Mouse (Mus musculus): ENCODE data around the gene Rnaset2b.
"Not testable (repeated sequence)": the region's sequence is repeated elsewhere in the genome, so short reads cannot be mapped to it uniquely, and the experiment has no call there.

Rnaset2b gene

DNA sequence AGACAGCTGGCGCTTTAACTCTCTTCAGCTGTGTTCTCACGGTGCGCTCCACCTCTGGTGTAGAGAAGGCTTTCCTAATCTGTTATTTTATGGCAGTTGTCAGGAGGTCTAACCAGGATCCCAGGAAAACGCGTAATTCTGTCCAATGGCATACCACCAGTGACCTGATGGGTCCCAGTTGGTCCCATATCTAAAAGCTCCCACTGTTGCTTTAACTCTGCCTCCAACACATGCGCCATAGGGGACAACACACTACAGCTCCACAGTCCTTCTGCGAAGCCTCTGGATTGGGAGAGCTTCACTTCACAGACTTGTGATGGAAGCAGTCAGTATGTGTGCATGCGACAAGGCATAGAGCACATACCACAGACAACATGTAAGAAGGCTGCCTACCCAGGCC, 9.7 kb downstream of the Rnaset2b start:
- not testable (repeated sequence) for DNase-seq (ENCODE audit: low read depth)

DNA sequence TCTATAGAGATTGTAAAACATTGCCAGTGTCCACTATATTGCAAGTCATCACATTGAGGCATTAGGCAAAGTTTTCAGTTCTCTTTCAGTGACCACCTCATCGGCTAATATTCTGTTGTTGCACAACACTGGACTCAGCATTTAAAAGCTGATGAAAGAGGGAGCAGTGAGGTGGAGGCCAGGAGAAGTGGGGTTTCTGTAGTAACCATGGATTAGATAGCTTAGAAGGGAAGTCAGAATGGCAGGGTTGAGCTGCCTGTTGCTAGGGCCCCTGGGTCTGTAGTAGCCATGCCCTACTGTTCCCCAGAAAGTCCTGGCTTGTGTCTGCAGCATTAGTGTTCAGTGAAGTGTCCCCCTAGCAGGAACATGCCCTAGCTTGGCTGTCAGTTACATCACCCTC, 15.7 kb downstream of the Rnaset2b start:
- not testable (repeated sequence) for DNase-seq (ENCODE audit: low read depth)

DNA sequence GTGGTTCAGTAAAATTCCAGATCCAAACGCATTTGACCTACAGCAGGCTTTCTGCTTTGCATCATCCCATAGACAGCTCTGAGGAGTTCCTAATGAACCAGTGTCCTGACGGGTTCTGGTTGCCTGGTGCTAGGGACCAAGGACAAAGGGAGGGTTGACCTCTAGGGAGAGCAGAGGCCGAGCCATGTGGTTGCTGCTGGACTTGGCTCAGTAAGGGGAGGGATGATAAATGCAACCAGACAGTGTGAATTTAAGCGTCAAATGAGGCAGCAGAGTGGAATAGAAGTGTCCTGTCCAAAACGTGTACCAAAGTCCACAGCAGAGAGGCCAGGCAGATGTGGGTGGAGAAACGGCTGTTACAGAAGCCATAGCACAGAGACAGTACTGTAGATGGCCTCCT, 25.1 kb downstream of the Rnaset2b start:
- DNase-seq (ENCODE audit: low read depth): not testable (repeated sequence)

DNA sequence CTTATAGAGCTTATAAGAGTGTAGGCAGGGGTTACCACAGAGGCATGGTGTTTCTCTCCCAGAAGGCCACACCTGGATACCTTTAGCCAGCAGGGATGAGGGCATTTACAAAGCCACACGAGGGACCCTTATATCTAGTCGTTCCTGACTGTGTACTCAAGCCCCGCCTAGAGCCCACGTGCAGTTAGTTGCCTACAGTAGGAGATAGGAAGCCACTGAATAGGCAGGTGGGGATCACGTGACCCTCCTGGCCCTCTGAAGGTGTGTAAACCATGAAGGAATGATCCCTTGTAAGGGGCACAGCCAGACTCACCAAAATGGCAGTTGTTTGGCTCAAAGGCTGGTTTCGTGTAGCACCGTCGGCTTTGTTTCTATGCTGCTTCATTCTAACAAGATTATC, 26.4 kb downstream of the Rnaset2b start:
- DNase-seq (ENCODE audit: low read depth): not testable (repeated sequence)

DNA sequence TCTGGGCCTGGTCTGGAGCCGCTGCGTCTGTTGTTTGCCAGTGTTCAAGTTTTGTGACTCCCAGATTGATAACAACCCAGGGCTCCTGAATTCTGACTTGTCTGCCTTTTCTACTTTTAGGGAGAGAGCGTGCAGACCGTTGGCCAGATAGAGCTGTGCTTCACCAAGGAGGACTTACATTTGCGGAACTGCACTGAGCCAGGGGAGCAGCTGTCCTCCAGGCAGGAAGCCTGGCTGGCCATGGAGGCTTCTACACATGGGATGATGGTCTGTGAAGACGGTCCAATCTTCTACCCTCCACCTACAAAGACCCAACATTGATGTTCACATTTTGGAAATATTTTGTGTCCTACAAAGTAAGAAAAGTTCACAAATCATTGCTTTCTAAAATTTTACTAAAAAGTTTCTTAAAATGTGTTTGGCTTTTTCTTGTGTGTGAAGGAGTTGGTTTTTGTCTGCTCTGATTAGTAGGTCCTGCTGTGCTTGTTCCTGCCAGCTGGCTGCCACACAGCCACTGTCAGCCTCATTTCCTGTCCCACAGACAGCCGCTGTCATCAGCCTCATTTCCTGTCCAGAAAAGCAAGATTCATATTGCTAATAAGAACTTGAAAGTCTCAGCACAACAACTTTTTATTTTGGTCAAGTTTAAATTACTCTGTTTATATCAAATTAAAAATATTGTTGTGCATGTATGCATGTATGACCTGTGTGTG, 27.5 kb downstream of the Rnaset2b start:
- not testable (repeated sequence) for DNase-seq (ENCODE audit: low read depth)

DNA sequence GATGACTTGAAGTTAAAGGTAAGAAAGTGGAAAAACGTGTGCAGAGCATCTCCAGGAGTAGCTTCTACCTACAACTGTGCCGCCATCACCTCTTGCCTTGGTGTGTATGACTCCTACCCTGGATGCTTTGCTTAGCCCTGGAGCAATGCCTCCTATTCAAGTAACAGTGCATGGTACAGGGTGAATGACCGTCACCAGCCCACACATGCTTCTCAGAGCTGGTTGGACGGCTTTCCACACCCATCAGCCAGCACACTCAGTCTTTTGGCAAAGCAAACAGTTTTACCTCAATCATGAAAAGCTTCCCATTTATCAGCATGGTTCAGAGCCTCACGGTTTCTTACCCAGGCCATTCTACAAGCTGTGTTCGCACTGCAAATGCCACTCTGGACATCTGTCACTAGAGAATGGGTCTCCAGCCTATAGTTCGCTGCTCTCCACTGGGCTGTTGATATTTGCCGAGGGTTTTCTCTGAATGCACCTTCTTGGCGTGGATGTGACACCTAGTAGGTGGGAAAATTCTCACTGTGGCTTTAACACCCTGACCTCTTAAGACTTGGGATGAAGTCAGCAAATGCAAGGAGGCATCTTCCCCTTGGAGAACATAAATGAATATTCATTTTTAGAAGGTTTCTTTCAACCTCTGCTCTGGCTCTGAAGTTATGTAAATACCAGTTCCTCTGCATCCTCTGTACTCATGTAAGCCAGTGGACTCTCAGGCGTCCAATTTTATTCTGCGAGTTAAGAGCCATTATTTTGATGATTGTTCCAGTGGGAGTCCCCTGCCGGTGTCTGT, 31.6 kb downstream of the Rnaset2b start:
- DNase-seq (ENCODE audit: low read depth): not testable (repeated sequence)

DNA sequence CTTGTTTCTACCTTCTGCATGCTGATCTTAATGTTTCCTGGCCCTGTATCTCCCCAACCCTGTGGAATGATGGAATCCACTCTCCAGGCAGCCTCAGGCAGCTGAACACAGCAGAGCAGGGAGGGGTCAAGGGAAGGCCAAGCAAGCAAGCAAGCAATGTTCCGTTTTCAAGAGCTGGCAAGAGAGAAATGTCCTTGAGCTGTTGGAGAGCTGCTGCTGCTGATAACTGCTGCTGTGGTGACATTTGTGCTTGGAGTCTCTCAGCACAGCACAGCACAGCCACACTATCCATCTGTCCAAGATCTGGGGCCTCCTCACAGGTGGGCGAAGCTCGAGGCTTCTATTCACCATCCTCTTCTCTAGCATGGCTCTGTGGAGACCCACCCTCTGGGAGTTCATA, 33.0 kb downstream of the Rnaset2b start:
- not testable (repeated sequence) for DNase-seq (ENCODE audit: low read depth)

DNA sequence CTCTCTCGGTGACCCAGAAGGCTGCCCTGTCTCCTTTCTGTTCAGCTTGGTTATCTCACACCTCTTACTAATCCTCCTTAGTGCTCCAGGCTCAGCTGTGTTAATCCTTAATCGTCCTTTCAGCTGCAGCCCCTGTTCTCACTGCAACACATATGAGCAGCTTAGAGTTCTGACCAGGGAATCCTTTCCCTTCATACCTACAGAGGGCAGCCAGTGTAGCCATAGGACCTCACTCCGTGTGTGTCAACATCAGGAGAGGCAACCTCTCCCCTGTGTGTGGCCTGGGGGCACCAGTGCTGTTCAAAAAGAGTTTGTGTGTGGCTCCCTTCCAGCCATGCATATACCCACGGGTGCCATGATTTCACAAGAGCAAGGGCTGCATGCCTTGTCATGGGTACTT, 35.2 kb downstream of the Rnaset2b start:
- DNase-seq (ENCODE audit: low read depth): not testable (repeated sequence)

DNA sequence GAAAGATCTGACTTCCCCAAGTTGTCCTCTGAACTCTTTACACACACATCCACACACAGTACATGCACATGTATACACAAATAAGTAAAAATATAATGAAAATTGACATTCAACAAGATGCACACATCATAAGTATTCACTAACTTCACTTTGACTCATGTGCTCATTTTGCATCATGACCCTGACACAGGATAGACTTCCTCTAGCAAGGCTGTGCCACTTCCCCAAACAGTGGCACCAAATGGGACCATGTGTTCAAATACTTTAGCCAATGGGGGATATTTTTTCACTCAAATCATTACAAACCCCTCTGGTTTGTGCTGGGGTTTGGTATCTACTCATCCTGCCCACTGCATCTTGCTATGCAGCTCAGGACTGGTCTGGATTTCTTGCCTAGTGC, 38.5 kb downstream of the Rnaset2b start:
- not testable (repeated sequence) for DNase-seq (ENCODE audit: low read depth)

DNA sequence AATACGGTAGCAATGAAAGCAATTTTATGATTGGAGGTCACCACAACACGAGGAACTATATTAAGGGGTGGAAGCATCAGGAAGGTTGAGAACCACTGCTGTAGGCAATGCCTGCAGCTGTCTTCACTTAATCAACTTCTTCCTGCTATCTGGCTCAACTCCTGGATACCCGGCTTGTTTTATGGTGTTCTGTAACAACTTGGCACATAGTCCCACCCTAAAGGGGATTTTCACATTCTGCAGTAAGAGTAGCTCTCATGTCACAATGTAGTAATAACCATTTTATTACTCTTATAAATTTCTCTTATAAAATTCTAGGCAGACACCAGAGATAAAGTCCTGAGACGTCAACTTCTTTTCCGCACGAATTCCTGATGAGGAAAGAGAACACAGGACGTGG, 39.0 kb downstream of the Rnaset2b start:
- DNase-seq (ENCODE audit: low read depth): not testable (repeated sequence)

DNA sequence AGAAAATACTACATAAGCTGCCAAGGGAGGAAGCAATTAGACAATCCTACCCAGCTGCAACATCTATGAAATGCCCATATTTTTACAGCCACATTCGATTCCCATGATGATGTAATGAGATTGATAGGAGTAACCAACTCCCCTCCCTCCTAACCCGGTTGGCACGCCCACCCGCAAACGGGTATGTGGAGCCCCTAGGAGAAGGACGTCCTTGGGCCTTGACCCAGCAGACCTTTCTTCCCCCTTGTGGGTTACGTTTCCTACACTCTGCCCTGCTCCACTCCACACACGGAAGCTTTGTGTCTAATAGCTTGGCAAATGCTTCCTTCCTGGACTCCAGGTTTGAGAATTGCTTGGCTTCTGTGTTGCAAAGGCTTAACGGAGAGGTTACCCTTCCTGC, 39.5 kb downstream of the Rnaset2b start:
- not testable (repeated sequence) for DNase-seq (ENCODE audit: low read depth)

DNA sequence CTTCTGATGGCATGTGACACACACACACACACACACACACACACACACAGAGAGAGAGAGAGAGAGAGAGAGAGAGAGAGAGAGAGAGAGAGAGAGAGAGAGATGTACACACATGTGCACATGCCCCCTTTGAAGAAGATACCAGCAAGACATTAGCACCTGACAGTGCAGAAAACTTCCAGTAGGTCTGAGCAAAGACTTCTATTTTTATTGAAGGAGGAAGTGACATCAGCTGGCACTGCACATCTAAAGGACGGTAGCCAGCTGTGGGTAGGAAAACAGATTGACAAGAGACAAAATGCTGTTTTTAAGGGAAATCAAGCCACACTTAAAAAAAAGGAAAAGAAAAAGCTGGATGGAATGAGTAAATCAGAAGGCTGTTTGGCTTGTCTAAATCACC, 43.8 kb downstream of the Rnaset2b start:
- DNase-seq (ENCODE audit: low read depth): not testable (repeated sequence)

DNA sequence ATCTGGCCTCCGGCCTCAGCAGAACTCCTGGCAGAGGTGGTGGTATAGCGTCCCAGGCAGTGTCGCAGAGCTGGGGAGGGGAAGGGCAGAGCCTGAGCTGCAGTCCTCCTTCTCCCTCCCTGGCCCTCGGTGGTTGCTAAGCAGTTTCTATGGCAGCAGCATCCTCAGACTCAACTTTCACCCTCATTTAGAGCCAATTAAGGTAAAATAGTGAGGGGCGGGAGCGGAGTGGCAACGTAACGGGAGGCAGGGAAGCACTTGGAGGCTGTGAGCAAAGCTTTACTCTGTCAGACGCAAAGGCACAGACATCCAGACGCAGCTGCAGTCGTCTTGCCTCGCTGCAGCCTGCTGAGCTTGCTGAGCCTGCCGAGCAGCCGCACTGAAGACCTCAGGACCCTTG, 54.8 kb downstream of the Rnaset2b start, which contains the start of gene Gm1604a:
Gene Gm1604a, plus strand, starts transcription at position 312 of the 400 bp plus-strand sequence.
- DNase-seq (ENCODE audit: low read depth): not testable (repeated sequence)

DNA sequence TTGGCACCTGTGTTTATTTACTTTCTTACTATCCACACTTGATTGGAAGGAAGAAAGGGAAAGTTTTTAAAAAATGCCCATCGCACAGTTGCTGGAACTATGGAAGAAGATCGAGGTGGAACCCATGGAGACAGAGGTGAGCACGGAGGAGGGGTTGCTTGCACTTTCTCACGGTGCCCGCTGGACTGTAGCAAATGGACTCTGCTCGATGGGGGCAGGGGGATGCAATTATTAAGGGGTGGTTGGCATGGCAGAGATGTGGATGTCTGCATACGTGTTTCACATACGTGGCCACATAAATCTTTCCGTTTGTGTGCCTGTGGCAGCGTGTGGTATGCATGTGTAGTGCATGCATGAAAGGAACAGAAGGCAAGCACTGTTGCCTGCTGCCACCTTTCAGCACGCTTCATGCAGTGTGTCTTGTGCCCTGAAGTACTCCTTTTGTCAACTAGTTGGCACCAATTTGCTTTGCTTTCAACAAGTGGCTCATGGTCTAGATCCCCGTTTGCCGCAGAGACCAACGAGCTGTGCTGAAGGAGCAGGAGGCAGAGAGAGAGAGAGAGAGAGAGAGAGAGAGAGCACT, 55.4 kb downstream of the Rnaset2b start:
- DNase-seq (ENCODE audit: low read depth): not testable (repeated sequence)

DNA sequence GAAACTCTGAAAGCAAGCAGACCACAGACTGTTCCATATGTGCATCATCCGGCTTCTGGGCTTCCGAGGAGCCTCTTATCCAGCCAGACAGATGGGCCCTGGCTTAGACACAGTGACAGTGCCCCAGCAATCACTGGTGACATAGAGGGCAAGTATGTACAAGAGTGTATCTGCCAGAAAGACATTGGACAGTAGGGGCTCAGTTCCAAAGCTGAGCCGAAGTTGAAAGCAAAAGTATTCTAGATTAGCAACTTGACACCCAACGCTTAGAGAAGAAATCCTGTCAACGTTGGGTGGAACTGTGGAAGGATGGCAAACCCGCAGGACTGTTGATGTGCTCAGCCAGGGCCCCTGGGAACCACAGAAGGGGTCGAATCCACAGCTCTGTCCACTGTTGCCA, 59.8 kb downstream of the Rnaset2b start:
- not testable (repeated sequence) for DNase-seq (ENCODE audit: low read depth)

DNA sequence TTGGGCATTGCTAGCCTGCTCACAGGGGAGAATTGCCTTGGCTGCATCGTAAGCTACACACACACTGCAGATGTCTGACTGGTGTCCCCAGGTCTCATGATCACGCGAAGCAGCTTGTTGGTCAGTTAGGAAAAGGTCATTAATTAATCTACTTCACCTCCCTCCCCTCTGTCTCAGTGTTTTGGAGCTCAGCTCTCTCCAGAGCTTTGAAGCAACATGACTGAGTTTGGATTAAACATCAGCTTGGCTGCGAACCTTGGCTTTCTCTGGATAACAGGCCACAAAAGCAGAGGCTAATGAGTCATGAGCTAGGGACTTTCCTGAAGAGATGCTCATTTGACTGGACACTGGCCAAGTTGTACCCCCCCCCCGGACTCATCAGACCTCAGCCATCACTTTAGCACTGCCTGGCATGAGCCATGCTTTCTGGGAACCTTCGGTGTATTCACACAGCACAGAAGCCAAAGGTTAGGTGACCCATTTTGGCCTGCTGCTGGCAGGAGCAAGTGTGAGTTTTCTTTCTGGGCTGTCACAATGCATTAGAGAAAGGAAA, 60.3 kb downstream of the Rnaset2b start:
- DNase-seq (ENCODE audit: low read depth): peak; percentile 22

DNA sequence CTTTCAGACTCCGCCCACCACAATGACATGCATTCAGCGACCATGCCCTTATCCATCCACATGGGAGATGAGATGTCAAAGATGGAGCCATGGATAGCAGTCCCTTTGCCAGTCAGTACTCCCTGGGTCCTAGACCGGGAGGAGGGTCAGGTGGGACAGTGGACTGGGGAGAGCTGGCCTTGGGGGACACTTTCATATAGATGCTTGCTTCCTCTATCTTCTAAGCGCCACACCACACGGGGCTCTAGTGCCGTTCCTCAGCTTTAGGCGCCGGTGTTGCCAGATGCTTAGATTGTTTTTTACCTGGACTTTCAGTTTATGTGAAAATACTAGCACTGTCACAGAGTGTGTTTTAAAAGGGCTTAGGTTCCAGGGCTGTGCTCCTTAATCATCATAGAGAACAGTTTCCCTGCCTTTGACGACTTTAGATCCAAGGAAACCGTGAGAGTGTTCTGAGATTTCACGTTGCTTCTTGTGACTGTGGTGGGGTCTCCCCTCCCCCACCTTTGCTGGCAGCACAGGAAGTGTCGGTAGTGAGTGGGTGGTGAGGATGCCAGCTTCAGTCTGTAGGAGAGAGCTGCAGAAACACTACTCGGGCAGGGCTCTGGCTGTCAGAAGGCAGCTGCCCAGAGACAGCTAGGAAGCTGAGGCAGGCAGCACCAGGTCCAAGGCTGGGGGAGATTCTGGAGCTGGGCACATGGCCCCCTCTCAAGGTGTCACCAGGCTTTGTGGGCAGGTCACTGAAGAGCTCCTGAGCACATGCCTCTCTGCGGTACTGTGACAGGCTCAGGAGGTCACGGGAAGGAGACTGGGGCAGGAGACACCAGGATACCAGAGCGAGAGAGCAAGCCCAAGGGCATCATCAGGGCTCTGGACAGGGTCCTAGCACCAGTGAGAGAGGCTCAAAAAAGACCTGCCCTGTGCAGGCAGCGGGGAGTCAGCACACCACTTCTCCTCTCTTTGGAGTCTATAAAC, 63.0 kb downstream of the Rnaset2b start:
- not testable (repeated sequence) for DNase-seq (ENCODE audit: low read depth)
